Mouse (Mus musculus): ENCODE data around the gene Midn. TPM values are rescaled to one million over a fixed set of nuclear protein-coding genes. Genes with fewer than 3 reads are reported as not detected.

Midn gene
- polyA plus RNA-seq, 1 experiment from 2014 or later = 22.2 TPM

DNA sequence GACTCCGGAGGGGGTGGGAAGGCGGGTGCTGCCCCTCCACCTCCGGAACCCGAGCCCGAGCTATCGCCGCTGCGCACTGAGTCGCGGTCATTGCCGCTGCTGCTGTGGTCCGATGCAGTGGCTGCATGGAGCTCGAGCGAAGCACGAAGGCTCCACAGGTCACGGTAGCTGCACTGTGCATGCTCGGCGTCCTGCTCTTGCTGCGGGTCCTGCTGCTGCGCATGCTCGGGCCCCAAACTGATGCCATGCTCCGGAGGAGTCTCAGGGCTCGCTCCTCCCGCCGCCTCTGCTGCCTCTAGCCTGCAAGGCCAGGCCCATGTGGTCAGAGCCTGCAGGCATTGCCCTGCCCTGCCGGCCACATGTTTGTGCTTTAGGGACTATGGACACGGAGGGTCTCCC lies 16.1 kb upstream of the Midn start:
- no peaks in the 10 kb centered on the region for H3K9me3 ChIP-seq
- peak overlapping the region; percentile 47 for H3K4me3 ChIP-seq
- peaks cover 96% of the 10 kb centered on the region for H3K36me3 ChIP-seq (replicated peaks)
- peaks cover 62% of the 10 kb centered on the region for H3K27me3 ChIP-seq (replicated peaks; ENCODE audit: low read depth, poor library complexity, severe bottlenecking)
- H3K4me1 ChIP-seq = peaks cover 41% of the 10 kb centered on the region
- DNase-seq (ENCODE audit: low spot score) = peak; percentile 56
- WGBS = 28% methylated on average over 27 of the region's 27 CpGs
- H3K27ac ChIP-seq (replicated peaks) = peak overlapping the region; percentile 48; the same call in 1 of the 2 replicates

DNA sequence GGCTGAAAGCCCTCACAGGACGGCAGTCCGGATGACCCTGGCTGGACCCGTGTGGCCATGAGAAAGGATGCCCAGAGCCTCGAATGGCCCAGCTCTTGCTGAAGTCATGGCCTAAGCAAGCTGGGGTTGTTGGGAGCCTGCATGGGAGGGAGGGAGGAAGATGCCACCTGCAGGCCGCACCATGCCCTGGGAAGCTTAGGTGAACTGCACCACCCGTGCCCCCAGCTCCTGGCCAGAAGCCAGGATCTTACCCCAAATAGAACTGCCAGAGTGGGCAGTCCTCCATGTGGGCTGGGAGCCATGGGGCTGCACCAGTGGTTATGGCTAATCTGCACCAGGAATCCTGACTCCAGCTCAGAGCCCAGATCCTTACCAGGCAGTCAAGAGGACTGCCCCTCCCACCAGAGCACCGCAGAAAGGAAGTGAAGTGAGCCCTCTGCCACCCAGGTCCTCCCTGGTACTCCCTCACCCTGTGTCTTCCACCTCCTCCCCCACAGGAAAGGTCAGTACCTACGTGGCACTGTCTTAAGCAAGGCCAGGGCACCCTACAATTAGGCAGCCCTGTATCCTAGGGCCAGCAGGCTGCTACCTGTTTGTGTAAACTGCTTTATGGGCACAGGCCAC lies 14.7 kb upstream of the Midn start:
- H3K27ac ChIP-seq (replicated peaks) = no peak overlapping the region; the same call in 1 of the 2 replicates
- WGBS = 82% methylated on average over 8 of the region's 8 CpGs
- H3K36me3 ChIP-seq (replicated peaks) = peaks cover 82% of the 10 kb centered on the region
- peaks cover 76% of the 10 kb centered on the region for H3K27me3 ChIP-seq (replicated peaks; ENCODE audit: low read depth, poor library complexity, severe bottlenecking)
- peaks cover 55% of the 10 kb centered on the region for H3K4me1 ChIP-seq
- H3K9me3 ChIP-seq = no peaks in the 10 kb centered on the region
- H3K4me3 ChIP-seq = peak overlapping the region; percentile 47; the same call in 1 of the 2 replicates
- no peak for DNase-seq (ENCODE audit: low spot score)

DNA sequence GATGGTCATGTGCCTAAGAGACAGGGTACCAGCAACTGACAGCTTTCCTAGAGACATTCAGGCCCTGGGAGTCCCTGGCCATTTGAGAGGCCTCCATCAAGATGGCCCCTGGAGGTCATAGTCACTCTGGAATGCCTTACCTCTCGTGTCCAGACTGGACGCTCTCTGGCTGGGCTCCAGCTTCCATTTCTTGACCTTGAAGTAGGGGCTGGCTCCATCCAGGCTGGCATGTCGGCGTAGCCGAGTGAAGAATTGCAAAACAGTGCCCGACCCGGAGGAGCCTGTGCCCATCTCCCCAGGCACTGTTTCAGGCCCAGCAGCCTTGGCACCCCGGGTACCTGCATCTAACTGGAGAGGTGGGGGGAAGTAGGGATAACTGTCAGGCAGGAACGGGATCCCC lies 13.7 kb upstream of the Midn start:
- peaks cover 71% of the 10 kb centered on the region for H3K36me3 ChIP-seq (replicated peaks)
- H3K4me3 ChIP-seq = no peak overlapping the region
- peaks cover 77% of the 10 kb centered on the region for H3K27me3 ChIP-seq (replicated peaks; ENCODE audit: low read depth, poor library complexity, severe bottlenecking)
- WGBS = 90% methylated on average over 9 of the region's 9 CpGs
- H3K27ac ChIP-seq (replicated peaks) = no peak overlapping the region
- peaks cover 65% of the 10 kb centered on the region for H3K4me1 ChIP-seq
- no peaks in the 10 kb centered on the region for H3K9me3 ChIP-seq
- DNase-seq (ENCODE audit: low spot score) = no peak

DNA sequence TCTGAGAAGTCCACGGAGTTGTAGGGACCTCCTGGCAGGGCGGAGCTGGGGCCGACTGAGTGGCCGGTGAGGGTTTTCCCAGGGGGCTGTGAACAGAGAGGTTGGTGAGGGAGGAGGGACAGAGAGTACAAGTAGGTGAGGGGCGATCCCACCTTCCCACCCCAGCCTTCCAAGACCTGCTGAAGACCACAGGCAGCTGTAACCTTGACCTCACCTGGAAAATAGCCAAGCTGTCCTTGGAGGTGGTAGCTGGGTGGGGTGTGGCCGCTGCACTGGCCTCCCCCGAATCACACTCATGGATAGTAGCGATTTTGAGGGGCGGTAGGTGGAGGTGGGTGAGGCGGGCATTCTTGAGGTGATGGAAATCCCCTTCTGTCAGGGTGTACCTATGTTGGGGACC lies 12.9 kb upstream of the Midn start:
- WGBS = 90% methylated on average over 10 of the region's 10 CpGs
- Histone ChIP-seq H3K4me1 (peaks cover 65% of the 10 kb centered on the region), H3K27me3 (replicated peaks; ENCODE audit: low read depth, poor library complexity, severe bottlenecking) (peaks cover 80% of the 10 kb centered on the region), H3K4me3 (peak overlapping the region; percentile 21; the same call in 1 of the 2 replicates), H3K27ac (replicated peaks) (no peak overlapping the region), H3K36me3 (replicated peaks) (peaks cover 64% of the 10 kb centered on the region), H3K9me3 (no peaks in the 10 kb centered on the region)
- DNase-seq (ENCODE audit: low spot score) = no peak

DNA sequence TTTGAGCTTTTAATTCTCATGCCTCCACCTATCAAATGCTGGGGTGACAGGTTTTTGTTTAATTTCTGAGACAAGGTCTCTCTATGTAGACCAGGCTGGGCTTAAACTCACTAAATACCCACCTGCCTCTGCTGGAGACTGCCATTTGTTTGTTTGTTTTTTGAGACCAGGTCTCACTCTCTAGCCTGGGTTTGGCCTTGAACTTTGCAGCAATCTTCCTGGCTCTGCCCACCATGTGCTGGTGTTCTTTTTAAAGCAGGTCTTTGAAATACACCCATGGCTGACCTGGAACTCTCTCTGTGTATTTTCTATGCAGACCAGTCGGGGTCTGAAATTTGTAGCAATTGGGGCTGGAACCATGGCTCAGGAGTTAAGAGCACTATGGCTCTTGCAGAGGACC lies 12.4 kb upstream of the Midn start:
- no peak for DNase-seq (ENCODE audit: low spot score)
- no peak overlapping the region for H3K27ac ChIP-seq (replicated peaks)
- H3K9me3 ChIP-seq = no peaks in the 10 kb centered on the region
- peaks cover 59% of the 10 kb centered on the region for H3K36me3 ChIP-seq (replicated peaks)
- no peak overlapping the region for H3K4me3 ChIP-seq
- H3K27me3 ChIP-seq (replicated peaks; ENCODE audit: low read depth, poor library complexity, severe bottlenecking) = peaks cover 82% of the 10 kb centered on the region
- peaks cover 66% of the 10 kb centered on the region for H3K4me1 ChIP-seq
- 80% methylated on average over 1 of the region's 1 CpGs for WGBS

DNA sequence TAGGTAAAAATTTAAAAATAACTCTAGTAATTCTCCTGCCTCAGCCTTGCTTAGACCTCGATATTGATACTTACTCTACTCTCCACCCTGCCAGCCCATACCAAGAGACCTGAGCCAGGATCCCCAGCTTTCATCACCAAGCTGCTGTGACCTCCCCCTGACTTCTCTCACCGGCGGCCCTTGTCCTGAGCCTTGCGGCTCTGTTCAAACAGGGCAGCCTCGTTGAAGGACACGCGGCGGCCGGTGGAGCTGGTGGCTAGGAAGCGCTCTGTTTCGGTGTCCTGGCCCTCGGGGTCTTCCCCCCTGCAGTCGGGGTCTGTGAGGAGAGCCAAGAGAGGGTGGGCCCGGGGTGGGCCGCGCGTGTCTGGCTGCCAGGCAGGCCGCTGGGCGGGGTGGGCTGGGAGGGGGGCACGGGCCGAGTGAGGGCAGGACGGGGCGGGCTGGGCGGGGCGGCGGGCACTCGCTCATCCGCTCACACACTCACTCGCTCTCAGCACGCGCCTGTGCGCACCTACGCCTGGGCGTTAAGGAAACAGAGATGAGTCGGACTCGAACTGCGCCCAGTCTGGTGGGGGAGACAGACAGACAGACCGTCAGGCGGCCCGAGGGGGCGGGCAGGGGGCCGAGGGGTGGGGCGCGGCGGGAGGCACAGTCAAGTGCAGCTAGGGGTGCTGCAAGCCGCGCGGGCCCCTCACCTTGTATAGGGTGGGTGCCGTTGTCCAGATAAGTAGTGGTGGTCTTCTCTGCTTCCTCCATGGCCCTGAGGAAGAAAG lies 11.7 kb upstream of the Midn start:
- Histone ChIP-seq H3K27ac (replicated peaks) (peak overlapping the region; percentile 87; the same call in 1 of the 2 replicates), H3K4me3 (peak overlapping the region; percentile 76), H3K9me3 (no peaks in the 10 kb centered on the region), H3K27me3 (replicated peaks; ENCODE audit: low read depth, poor library complexity, severe bottlenecking) (peaks cover 77% of the 10 kb centered on the region), H3K36me3 (replicated peaks) (peaks cover 52% of the 10 kb centered on the region), H3K4me1 (peaks cover 66% of the 10 kb centered on the region)
- 13% methylated on average over 49 of the region's 49 CpGs for WGBS
- no peak for DNase-seq (ENCODE audit: low spot score)

DNA sequence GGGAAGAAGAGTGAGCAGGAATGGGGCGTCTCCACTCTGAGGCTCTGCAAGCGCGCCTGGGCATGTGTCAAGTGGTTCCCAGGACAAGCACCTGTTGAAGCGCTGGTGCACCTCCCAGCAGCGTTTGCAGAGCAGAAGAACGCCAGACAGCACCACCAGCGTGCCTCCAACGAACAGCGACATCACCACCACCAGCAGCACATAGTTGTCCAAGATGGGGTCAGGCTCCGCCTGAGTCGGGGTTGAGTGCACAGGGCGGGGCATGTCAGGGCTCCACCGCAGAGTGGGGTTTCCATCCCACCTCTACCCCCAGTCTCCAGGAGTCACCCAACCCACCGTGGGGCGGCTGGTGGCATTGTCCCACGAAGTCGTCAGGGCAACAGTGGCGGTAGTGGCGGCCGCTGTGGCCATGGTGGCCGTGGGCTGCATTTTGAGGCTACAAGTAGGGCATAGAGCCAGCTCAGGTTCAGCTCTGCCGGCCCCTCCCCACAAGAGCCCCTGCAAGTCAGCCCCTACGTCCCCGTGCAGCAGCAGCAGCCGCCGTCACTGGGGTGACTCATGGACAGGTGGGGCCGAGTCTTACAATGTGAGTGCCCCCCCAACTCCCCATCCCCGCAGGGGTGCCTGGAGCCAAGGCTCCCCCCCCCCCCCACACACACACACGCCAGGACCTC lies 11.0 kb upstream of the Midn start:
- Histone ChIP-seq H3K4me3 (peak overlapping the region; percentile 76), H3K9me3 (no peaks in the 10 kb centered on the region), H3K27ac (replicated peaks) (peak overlapping the region; percentile 87), H3K36me3 (replicated peaks) (peaks cover 45% of the 10 kb centered on the region), H3K27me3 (replicated peaks; ENCODE audit: low read depth, poor library complexity, severe bottlenecking) (peaks cover 70% of the 10 kb centered on the region), H3K4me1 (peaks cover 65% of the 10 kb centered on the region)
- DNase-seq (ENCODE audit: low spot score) = no peak
- WGBS = 4% methylated on average over 29 of the region's 29 CpGs

DNA sequence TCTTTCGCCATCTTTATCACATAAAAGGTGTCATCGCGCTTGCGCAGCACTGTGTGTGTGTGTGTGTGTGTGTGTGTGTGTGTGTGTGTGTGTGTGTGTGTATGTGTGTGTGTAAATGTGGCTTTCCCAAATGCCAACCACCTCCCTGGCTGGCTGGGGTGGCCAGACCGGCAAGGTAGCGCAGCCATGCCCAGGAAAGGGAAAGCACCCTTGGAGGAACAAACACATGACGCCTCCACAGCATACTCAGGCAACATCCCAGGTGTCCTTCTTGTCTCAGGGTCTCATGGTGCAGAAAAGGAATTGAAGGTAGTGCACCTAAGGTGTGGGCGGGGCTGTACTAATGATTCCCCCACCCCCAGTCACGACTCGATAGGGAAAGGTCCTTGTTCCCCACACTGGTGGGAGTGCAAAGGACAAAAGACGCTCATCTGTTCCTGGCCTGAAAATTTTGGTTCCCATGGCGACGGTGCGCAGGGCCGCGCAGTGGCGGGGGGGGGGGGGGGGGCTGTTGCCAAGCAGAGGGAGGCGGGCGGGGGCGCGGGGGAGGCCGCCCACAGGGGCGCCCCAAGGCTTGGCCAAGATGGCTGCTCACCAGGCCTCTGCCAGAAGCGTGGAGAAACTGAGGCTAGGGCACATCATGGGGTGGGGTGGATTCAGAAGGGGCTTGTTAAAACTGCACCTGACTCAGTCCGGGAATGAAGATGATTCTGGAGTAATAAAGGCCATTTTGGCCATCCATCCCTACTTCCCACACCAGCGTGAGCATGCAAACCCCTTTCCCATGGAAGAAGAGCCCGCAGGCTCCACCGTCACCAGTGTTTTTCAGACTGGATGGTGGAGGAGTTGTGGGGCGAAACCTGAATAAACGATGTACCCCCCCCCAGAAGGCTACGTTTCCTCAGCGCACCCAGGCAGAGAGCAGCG lies 10.2 kb upstream of the Midn start:
- no peak for DNase-seq (ENCODE audit: low spot score)
- Histone ChIP-seq H3K4me3 (peak overlapping the region; percentile 76), H3K27me3 (replicated peaks; ENCODE audit: low read depth, poor library complexity, severe bottlenecking) (peaks cover 63% of the 10 kb centered on the region), H3K36me3 (replicated peaks) (peaks cover 37% of the 10 kb centered on the region), H3K27ac (replicated peaks) (peak overlapping the region; percentile 87), H3K9me3 (no peaks in the 10 kb centered on the region), H3K4me1 (peaks cover 63% of the 10 kb centered on the region)
- 4% methylated on average over 33 of the region's 33 CpGs for WGBS

DNA sequence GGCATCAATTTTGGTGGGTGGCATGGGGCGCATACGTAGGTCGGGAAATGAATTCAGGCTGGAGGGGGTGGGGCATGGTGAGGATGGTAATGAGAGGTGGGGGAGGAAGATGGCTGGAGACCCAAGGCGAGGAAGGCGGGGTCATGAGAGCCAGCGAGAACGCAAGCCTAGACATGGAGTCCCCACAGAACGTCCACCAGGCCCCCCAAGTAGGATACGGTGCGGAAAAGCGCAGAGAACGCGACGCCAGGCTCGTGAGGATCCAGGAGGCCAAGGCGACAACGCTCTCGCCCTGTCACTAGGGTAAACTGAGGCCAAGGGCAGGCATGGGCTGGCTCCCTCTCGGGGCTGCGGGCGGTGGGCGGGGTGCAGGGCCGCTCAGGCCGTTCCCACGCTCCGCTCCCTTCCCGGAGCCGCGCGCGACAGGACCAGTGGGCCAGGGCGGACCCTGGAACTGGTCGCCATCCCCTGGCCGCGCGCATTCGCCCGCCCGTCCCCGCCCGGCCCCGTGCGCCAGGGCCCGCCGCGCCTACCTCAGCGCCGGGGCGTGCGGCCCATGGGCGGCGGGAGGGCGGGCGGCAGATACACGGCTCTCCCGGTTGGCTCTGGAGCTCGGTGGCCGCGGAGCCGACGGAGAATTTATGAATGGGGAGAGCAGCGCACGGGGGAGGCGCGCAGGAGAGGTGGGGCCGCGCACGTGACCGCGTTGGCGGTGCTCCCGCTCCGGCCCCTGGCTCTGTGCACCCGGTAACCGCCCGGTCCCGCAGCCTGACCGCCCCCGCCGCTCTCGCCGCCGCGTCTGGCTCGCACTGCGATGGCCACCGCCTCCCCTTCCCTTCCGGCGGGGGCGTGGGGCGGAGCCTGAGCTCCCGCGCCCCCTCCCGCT lies 9.3 kb upstream of the Midn start, which contains the start of gene Atp5d:
Gene Atp5d (plus strand): TSS at position 80 of the 886 bp plus-strand sequence.
- Histone ChIP-seq H3K4me1 (peaks cover 67% of the 10 kb centered on the region), H3K9me3 (no peaks in the 10 kb centered on the region), H3K27ac (replicated peaks) (peak within 1 kb of the TSS; percentile 87), H3K4me3 (peak within 1 kb of the TSS; percentile 76), H3K27me3 (replicated peaks; ENCODE audit: low read depth, poor library complexity, severe bottlenecking) (peaks cover 55% of the 10 kb centered on the region), H3K36me3 (replicated peaks) (peaks cover 33% of the 10 kb centered on the region)
- peak; percentile 72 for DNase-seq (ENCODE audit: low spot score)
- WGBS = under 1% methylated on average over 94 of the region's 94 CpGs

DNA sequence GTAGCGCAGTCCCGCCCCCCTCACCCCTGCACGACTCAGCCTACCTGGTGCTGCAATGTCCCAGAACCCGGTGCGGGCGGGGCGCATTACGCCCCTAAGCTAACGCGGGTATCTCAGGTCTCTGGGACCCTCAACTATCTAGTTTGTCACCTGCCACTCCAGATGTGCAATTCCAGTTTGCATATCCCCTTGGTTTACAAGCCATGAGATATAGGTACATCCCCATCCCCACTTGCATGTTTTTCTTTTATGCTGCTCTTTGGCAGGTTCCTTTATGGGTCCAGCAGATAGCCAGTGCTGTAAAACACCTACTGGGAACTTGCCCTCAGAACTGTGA lies 8.7 kb upstream of the Midn start:
- Histone ChIP-seq H3K9me3 (no peaks in the 10 kb centered on the region), H3K4me1 (peaks cover 72% of the 10 kb centered on the region), H3K27ac (replicated peaks) (peak overlapping the region; percentile 87), H3K27me3 (replicated peaks; ENCODE audit: low read depth, poor library complexity, severe bottlenecking) (peaks cover 49% of the 10 kb centered on the region), H3K4me3 (peak overlapping the region; percentile 76), H3K36me3 (replicated peaks) (peaks cover 33% of the 10 kb centered on the region)
- no peak for DNase-seq (ENCODE audit: low spot score)
- WGBS = 1% methylated on average over 10 of the region's 10 CpGs

DNA sequence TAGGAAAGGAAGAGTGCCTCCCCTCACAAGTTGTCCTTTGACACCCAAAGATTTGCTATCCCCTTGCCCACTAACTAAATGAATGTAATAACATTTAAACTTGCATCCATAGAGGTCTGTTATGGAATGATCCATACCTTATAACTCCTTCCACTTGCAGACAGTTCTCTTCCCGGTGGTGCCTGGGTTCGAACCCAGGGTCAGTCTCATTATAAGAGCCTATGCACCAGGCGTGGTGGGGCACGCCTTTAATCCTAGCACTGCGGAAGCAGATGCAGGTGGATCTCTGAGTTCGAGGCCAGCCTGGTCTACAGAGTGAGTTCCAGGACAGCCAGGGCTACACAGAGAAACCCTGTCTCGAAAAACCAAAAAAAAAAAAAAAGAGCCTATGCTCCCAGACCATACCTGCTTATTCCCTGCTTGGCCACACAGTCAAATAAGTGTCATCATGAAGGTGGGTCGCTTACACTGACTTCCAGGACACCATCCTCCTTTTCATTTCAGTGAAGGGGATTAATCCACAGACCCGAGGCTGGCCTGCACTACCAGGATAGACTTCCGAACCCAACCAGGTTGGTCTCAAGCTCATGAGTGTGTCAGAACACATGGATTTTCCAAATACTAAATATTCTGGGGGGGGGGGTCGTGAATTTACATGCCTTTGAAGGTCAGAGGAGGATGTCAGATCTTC lies 8.0 kb upstream of the Midn start:
- peaks cover 42% of the 10 kb centered on the region for H3K27me3 ChIP-seq (replicated peaks; ENCODE audit: low read depth, poor library complexity, severe bottlenecking)
- no peak for DNase-seq (ENCODE audit: low spot score)
- H3K4me3 ChIP-seq = peak overlapping the region; percentile 99
- no peak overlapping the region for H3K27ac ChIP-seq (replicated peaks)
- H3K4me1 ChIP-seq = peaks cover 77% of the 10 kb centered on the region
- no peaks in the 10 kb centered on the region for H3K9me3 ChIP-seq
- WGBS = 71% methylated on average over 11 of the region's 11 CpGs
- H3K36me3 ChIP-seq (replicated peaks) = peaks cover 33% of the 10 kb centered on the region
